Mouse (Mus musculus) cortical plate, adult 2 months (tissue): ENCODE measurements at regions not wholly inside any gene's neighbourhood (a gene's known extent, or its start where the extent isn't known, plus 50 kb on each side); places are given as distances from the start of the nearest gene placed in this dataset.

Experiments
- H3K27ac ChIP-seq: fragments of 200-500 bp; 2 replicates; pipeline ENCODE4 v1.5.1; 2012; ENCODE audit warnings: low read length, control low read depth, inconsistent platforms; ENCODE audit not compliant: insufficient read depth
- H3K4me1 ChIP-seq: fragments of 200-500 bp; 2 replicates; pipeline ENCODE4 v1.6.1; 2011; ENCODE audit warnings: low read length; ENCODE audit not compliant: control insufficient read depth, insufficient read depth
- H3K4me3 ChIP-seq: fragments of 200-500 bp; 2 replicates; pipeline ENCODE4 v1.5.1; 2011; ENCODE audit warnings: mild to moderate bottlenecking, low read length, control low read depth; ENCODE audit not compliant: insufficient read depth
- CTCF ChIP-seq: fragments of 200-500 bp; IDR thresholded peaks from 2 replicates; pipeline ENCODE4 v1.5.1; 2011; ENCODE audit warnings: mild to moderate bottlenecking, control low read depth, low read length; ENCODE audit not compliant: insufficient read depth; ENCODE audit errors: extremely low read depth
- POLR2A ChIP-seq: fragments of 200-500 bp; IDR thresholded peaks from 2 replicates; pipeline ENCODE4 v1.6.1; 2011; ENCODE audit warnings: mild to moderate bottlenecking, low read length, control low read depth; ENCODE audit not compliant: insufficient read depth; ENCODE audit errors: extremely low read depth

- no peak overlapping the region for H3K27ac ChIP-seq
- H3K4me3 ChIP-seq: no peak overlapping the region
- no peak for TF ChIP-seq CTCF
- H3K4me1 ChIP-seq: no peaks in the 10 kb centered on the region; the same call in 1 of the 2 replicates
Measured at GRCm38 (mm10) chr10:67713098-67713497, 164.3 kb upstream of the Ado start.

GRCm38 (mm10) chr10:67712665-67713064, 163.9 kb upstream of the Ado start:
- Histone ChIP-seq H3K4me3 (no peak overlapping the region), H3K4me1 (no peaks in the 10 kb centered on the region; the same call in 1 of the 2 replicates), H3K27ac (no peak overlapping the region)
- TF ChIP-seq POLR2A (no peak), CTCF (no peak)

DNA sequence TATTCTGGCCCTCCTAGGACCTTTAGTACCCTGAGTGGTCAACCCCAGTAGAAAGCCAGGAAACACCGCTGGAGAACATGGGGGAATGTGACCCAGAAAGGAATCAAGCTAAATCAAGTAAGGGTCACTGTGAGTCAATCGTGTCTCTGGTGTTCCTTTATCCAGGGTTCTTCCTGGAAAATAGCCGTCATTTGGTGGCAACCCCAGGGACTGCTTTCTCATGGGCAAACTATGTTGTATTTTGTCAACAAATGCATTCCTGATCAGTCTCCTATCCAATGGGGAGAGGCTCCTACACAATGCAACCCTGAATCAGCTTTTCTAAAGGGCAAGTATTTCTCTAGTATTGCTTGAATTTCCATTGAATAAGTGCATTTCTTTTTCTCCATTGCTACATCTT, 163.2 kb upstream of the Ado start:
- Histone ChIP-seq H3K27ac (no peak overlapping the region), H3K4me1 (no peaks in the 10 kb centered on the region; the same call in 1 of the 2 replicates), H3K4me3 (no peak overlapping the region)
- TF ChIP-seq POLR2A (no peak), CTCF (no peak)

DNA sequence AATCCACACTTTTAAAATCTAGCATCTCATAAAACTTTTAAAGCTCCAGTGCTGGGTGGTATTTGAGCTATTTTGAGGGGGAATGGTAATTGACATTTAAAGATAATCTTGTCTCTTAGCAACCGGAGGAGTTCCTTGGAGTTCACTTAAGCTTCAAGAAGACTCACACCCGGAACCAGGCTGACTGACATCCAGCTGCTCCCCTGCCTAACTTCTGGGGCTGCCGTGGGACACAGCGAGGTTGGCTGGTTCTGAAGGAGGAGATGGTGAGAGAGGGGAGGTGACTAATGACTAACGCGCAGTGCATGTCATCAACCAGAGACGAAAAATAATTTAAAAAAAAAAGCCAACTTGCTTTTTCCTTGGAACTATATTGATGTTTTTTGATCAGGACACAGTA, 157.7 kb upstream of the Ado start:
- Histone ChIP-seq H3K4me1 (peaks cover 1% of the 10 kb centered on the region; the same call in 1 of the 2 replicates), H3K4me3 (no peak overlapping the region), H3K27ac (no peak overlapping the region)
- TF ChIP-seq CTCF (no peak), POLR2A (no peak)

DNA sequence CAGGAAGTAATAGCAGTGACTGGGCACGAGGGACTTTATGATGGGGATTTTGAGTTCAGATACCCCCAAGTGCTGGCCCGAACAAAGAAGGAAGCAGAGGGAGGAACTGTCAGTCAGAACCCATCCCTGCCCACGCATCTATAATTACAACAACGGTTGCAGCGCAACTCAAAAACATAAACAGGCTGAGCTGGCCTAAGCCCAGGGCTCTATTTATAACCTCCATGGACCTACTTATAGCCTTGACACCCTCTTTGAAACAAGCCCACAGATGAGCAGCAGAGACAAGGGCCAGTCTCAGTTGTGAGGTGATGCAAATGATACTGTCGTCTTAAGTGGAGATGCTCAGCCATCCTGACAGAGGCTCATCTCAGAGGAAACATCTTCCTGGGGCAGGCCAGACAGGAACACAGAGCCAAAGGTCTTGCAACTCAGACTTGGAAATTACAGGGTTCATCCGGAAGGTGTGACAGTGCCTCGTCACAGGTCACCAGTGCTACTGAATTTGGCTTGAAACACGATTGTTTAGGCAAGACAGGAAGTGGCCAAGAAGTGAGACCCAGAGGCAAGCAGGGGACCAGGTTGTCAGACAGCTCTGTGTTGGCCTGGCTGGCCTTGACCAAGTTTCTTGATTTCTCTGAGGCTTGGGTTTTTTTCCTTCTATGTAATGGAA, 154.2 kb upstream of the Ado start:
- Histone ChIP-seq H3K4me1 (peaks cover 1% of the 10 kb centered on the region; the same call in 1 of the 2 replicates), H3K27ac (no peak overlapping the region), H3K4me3 (no peak overlapping the region)
- TF ChIP-seq POLR2A (no peak), CTCF (no peak)

DNA sequence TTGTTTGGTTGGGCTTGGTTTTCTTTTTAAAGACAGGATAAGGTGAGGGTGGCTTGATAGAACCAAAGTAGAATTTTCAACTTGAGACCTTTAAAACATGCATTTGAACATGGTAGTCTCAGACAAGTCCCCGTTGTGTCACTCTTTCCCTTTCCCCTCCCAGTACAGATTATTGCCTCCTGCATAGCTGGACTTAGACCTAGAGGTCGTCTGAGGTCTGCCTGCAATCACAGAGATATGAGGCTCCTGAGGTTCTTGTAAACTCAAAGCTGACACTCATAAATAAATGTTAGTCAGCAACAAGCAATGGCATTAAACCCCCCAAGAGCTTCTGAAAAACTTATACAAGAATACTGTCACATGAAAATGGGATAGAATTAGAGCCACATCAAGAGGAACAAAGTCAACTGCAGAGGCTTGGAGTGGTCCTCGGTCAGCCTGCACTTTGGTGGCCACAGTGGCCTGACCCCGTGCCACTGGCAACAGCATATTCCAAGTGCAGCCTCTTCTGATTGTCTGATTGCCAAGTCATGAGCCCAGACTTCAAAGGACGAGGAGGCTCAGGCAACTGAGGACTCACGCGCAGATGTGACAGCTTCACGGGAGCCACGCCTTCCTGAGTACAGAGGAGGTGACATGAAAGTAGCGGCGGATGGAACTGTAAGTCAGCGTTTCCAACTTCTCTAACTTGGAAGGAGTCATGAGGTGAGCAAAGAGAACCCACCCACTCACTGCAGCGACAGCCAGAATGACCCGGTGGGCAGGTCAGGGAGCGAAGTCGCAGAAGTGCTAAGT, 148.8 kb upstream of the Ado start:
- H3K27ac ChIP-seq: no peak overlapping the region
- no peak overlapping the region for H3K4me3 ChIP-seq
- no peak for TF ChIP-seq CTCF
- TF ChIP-seq POLR2A: no peak
- H3K4me1 ChIP-seq: no peaks in the 10 kb centered on the region

DNA sequence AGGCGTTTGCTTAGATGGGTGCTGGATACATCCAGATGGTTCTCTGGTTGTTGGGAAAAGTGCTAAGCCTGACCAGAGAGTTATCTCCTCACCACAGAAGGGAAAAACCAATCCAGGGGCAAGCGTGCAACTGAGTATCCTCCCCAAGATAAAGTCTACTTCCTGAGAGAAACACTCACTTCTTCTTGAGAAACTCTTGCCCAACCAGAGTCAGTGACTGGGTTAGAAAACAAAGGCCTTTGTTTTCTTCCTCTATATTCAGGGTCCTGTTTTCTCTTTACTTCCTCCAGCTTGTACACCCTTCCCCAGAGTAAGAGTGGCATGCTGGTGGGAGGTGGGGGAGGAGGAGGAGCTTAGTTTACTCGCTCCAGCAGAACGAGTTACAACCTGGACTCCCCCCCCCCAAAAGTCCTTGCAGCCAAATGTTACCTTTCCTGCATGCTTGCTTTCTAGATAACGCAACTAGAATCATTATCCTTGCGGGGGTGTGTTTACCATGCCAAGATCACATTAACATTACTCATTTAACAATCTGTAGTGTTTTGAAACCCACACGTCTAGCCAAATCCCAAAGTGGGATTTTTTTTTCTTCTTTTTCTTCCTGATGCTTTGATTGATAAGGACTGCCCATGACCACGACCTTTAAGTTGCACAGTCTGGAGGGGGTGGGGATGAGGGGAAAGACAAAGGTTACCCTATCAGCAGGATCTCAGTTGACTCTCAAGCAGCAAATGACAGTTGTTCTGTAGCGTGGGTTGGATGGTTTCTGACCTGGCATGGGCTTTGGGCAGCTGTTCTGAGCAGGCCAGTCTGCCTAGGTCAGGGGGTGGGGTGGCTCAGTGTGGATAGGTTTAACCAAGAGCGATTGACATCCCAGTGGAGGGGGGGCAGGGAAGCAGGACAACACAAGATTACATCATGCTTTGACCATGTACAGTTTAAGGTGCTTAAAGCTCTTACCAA, 147.4 kb upstream of the Ado start:
- Histone ChIP-seq H3K4me1 (no peaks in the 10 kb centered on the region), H3K4me3 (no peak overlapping the region), H3K27ac (no peak overlapping the region)
- TF ChIP-seq POLR2A (no peak), CTCF (no peak)

- Histone ChIP-seq H3K27ac (no peak overlapping the region), H3K4me3 (no peak overlapping the region), H3K4me1 (no peaks in the 10 kb centered on the region)
- TF ChIP-seq CTCF (no peak), POLR2A (no peak)
Measured at GRCm38 (mm10) chr10:67694751-67695150, 146.0 kb upstream of the Ado start.

DNA sequence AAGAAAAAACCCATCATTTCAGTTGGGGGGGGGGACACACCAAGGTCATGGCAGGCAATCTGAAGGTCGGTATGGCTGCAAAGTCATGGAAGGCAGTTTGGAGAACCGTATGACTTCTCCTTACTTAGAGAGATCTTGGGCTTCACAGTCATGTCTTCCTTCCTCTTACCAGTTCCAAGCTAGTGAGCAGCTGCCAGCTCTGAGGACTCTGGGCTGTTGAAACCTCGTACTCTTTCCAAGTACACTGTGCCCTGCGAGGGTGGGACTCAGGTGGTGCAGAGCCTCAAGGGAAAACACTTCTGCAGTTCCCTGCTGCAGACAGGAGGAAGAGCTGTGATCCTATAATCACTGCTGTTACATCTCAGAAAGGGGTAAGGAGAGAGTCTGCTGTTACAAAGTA, 144.8 kb upstream of the Ado start:
- Histone ChIP-seq H3K27ac (no peak overlapping the region), H3K4me1 (no peaks in the 10 kb centered on the region), H3K4me3 (no peak overlapping the region)
- TF ChIP-seq CTCF (no peak), POLR2A (no peak)
